Mouse (Mus musculus) 3134 (cell line): ENCODE measurements around the gene Hist1h4j.
A peak's percentile ranks its signal among the peaks of the same experiment; 100 is the strongest.

Source experiments
- DNase-seq: peaks from one replicate; pipeline ENCODE4 v3.0.0-alpha.2; 2011; ENCODE audit warnings: low spot score; ENCODE audit not compliant: insufficient read length; ENCODE audit errors: extremely low read depth

The Hist1h4j gene

GRCm38 (mm10) chr13:21734906-21735767, at the start of gene Hist1h4j:
Hist1h4j (plus strand) TSS chr13:21735064.
- DNase-seq = peak; percentile 97

- DNase-seq = no peak
Measured at GRCm38 (mm10) chr13:21697811-21698210, 37.1 kb upstream of the Hist1h4j start, which contains the start of gene Olfr1359. Olfr1359 (plus strand) TSS chr13:21698111.

- DNase-seq = no peak
Measured at GRCm38 (mm10) chr13:21706669-21707068, 28.2 kb upstream of the Hist1h4j start.

- DNase-seq = peak; percentile 67
Measured at GRCm38 (mm10) chr13:21710031-21710711, 24.7 kb upstream of the Hist1h4j start.

GRCm38 (mm10) chr13:21710821-21711525, 23.9 kb upstream of the Hist1h4j start:
- DNase-seq = peak; percentile 69

GRCm38 (mm10) chr13:21711698-21712097, 23.2 kb upstream of the Hist1h4j start:
- DNase-seq = no peak

- DNase-seq = peak; percentile 41
Measured at GRCm38 (mm10) chr13:21714725-21715124, 20.1 kb upstream of the Hist1h4j start.

- DNase-seq = peak; percentile 84
Measured at GRCm38 (mm10) chr13:21715131-21715863, 19.6 kb upstream of the Hist1h4j start.

- DNase-seq = peak; percentile 92
Measured at GRCm38 (mm10) chr13:21715864-21716539, 18.9 kb upstream of the Hist1h4j start, which contains the start of the genes Hist1h2bl and Hist1h2ai. Hist1h2bl (minus strand) TSS chr13:21716143. Hist1h2ai (plus strand) TSS chr13:21716422.

GRCm38 (mm10) chr13:21716540-21717391, 18.1 kb upstream of the Hist1h4j start:
- DNase-seq = peak; percentile 75

- DNase-seq = peak; percentile 90
Measured at GRCm38 (mm10) chr13:21717397-21718357, 17.2 kb upstream of the Hist1h4j start, which contains the start of gene Hist1h3h. Hist1h3h (plus strand) TSS chr13:21717659.

- peak; percentile 59 for DNase-seq
Measured at GRCm38 (mm10) chr13:21718381-21719080, 16.3 kb upstream of the Hist1h4j start.

GRCm38 (mm10) chr13:21721107-21721756, 13.6 kb upstream of the Hist1h4j start:
- DNase-seq = peak; percentile 73

- peak; percentile 92 for DNase-seq
Measured at GRCm38 (mm10) chr13:21721757-21722372, 13.0 kb upstream of the Hist1h4j start, which contains the start of gene Hist1h2bm. Hist1h2bm (plus strand) TSS chr13:21722044.

- DNase-seq = no peak
Measured at GRCm38 (mm10) chr13:21722373-21722925, 12.4 kb upstream of the Hist1h4j start.
